Mouse (Mus musculus): ENCODE measurements around the gene Pomgnt1. TPM values are rescaled to one million over a fixed set of nuclear protein-coding genes. Genes with fewer than 3 reads are reported as not detected.
A peak's percentile ranks its signal among the peaks of the same experiment; 100 is the strongest.

The Pomgnt1 gene
- polyA plus RNA-seq, 1 experiment = 77.5 TPM

DNA sequence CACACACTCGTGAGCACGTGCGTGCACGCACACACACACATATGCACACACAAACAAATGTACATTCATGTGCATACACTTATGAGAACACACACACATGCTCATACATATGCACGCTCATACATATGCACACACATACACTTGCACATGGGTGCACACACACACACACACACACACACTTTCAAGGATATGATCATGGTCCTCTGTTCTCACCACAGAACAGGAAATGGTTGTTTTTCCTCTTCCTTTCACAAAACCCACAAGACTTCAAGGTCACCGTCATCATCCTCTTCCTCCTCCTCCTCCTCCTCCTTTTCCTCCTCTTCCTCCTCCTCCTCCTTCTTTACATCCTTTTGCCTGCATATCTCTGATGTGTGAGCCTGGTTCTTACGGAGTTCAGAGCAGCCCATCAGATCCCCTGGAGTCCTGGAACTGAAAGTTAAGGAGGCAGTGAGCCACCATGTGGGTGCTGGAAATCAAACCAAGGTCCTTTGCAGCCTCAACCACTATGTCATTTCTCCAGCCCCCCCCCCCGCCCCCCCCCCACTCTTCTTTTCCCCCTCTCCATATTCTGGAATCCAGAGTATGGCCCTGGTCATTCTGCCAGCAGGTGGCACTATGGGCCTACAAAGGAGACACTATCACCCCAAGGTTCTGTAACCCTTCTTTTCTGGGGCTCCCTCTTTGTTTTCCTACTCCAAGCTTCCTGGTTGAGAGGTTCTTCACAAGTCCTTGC lies 45.1 kb downstream of the Pomgnt1 start:
- peak in 1 of 2 experiments; percentile 91 for DNase-seq (ENCODE audit: extremely low spot score in 1 of 2, low spot score in 1 of 2)

DNA sequence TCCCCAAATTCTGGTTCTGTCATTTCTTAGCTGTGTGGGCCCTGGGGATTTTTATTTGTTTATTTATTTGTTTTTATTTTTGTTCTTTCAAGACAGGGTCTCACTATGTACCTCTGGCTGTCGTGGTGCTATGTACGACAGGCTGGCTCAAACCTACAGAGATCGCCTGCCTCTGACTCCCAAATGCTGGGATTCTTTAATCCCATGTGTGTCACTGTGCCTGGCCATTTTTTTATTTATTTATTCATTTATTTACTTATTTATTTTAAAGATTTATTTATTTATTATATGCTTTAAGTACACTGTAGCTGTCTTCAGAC lies 45.7 kb downstream of the Pomgnt1 start:
- no peak for DNase-seq (ENCODE audit: extremely low spot score in 1 of 2, low spot score in 1 of 2)

DNA sequence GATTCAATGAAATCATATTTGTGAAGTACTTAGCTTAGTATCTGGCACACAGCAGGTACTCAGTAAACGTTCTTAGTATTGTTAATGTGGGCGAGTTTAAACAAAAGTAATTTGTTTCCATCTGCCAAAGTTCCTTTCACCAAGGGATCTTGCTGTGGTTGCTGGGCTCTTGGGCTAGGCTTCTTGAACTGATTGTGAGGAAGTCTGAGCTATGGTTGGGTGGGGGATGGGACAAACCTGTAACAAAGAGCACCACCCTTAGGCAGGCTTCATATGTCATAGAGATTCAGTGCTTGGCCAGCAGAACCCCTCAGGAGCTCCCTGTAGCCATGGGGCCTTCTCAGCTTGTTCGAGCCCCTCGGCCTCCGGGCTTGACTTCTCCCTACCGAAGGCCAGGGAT lies 49.4 kb downstream of the Pomgnt1 start, which contains the start of the genes 1700042G07Rik and Gm49337:
TSS of gene 1700042G07Rik (plus strand) at position 301 of the 400 bp plus-strand sequence.
TSS of gene Gm49337 (plus strand) at position 313 of the 400 bp plus-strand sequence.
- no peak for DNase-seq (ENCODE audit: extremely low spot score in 1 of 2, low spot score in 1 of 2)

DNA sequence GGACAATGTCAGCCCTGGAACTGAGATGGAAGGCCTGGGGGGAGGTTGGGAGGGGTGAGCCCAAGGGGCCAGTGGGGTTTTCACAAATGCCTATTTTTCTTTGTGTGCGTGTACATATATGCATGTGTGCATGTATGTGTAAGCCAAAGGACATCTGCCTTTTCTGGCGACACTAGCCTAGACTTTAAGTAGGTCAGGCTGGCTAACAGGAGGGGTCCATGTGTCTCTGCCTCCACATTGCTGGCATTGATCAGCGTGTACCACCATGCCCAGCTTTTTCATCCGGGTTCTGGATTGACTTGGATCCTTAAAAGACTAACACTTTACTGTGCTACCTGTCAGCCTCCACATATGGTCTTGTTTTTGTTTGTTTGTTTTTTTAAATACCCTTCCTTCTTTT lies 50.1 kb downstream of the Pomgnt1 start:
- no peak for DNase-seq (ENCODE audit: extremely low spot score in 1 of 2, low spot score in 1 of 2)

DNA sequence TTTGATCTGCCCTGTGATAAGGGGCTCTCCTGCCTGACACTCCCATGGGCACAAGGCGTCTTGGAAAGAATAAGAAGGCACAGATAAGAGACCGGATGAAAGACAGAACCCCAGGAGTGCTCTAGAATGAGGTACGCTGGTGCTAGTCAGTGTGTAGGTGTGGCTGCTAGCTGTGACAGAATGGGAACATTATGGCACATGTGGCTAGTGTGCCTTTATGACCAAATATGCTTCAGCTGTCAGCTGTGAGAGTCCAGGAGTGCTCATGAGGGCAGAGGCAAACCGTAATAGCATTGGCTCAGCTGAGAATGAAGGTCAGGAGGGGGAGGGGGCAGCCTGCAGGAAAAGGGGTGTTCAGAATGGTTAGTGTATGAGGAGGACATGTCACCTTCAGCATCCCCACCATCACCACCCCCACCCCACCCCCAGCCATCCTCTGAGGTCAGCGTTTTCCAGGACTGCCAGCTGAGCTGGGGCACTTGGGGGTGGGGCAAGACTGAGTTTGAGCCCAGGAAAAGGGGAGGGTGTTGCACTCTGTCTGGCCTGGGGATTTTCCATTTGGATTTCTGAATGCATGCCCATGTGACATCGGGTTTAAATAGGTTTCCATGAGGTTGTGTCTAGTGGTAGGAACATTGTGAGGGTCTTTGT lies 51.0 kb downstream of the Pomgnt1 start:
- no peak for DNase-seq (ENCODE audit: extremely low spot score in 1 of 2, low spot score in 1 of 2)

DNA sequence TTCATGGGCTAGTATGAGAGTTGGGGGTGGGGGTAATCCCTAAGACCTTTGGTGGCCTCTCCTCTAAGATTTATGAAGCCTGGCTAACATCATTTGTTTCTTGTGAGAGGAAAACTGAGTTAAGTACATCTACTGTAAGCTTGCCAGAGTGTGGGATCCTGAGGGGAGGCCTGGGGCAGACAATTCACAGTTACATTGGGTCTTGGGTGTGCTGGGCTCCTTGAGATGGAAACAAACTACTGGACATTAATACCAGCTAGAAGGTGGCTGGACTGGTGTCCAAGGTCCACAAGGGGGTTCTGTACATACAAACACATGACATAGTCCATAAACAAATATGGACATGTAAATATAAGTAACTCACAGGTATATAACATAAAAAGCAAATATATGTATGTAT lies 51.5 kb downstream of the Pomgnt1 start:
- DNase-seq (ENCODE audit: extremely low spot score in 1 of 2, low spot score in 1 of 2) = no peak

DNA sequence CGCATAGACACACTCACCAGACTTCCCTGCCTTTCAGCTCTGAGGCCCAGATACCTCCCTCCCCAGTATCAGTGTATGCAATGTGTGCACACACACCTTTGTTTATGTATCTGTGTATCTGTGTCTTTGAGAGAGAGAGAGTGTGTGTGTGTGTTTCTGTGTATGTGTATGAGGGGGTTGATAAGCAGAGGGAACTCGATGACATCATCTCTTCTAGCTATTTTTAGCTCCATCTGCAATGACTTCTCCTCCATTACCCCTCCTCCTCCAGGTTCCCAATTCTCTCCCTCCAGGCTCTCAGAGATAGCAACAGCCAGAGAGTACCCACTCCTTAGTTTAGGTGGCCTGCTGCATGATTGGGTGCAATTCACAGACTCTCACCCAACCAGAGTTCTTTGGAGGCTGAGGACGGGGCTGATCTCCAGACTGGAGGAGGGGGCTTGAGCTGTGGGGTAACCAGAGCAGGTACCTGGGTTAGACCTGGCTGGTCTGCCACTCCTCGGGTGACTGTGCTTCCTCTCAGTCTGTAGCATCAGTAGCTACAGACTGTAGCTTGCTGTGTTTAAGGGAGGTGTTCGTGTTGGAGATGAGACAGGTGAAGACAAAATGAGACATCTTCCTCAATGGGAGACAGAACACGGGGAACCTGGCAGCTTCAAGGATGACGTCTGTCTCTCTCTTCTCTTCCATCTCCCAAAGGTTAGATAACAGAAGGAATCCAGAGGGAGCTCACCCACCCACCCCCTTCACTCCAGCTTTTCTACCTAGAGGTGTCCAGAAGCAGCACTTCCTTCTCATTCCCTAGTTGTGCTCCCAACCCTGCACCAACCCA lies 52.3 kb downstream of the Pomgnt1 start:
- peak; percentile 60 to 65 for DNase-seq (ENCODE audit: extremely low spot score in 1 of 2, low spot score in 1 of 2)

DNA sequence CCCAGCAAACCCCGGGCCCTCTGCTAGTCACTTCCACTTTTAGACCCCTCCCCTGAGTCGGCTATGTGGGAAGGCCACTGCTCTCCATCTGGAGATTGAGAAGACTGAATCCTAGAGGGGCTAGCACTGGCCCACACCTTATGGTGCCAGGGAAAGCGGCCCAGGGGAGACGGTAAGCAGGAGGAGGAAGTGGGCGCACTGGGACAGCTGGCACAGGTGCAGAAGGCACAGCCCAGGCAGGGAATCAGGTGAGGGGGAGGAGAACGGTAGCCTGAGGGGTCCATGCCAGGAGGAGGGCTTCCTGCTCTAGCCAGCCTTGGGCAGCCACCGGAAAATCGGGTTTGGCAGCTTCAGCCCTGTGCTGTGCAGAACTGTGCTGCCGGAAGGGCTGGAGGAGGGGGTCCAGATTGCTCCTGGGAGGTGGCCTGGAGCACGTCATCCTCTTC lies 52.9 kb downstream of the Pomgnt1 start:
- DNase-seq (ENCODE audit: extremely low spot score in 1 of 2, low spot score in 1 of 2) = peak; percentile 56 to 77

DNA sequence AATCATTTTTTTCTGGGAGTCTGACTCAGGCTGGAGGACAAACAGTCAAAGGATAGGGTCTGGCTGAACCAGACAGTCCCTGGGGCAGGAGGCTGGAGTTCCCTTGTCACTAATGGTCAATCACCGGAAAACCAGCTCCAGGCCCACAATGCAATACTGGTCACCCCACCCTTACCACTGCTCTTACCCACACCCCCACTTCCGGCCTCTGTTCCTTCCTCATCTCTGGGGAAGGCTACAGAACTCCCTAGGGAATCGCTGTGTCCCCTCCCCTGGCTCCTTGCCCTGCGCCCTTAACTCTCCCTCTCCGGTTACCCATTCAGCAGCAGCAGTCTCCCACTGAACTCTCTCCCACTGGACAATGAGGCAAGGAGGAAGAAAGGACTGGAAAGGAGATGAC lies 53.5 kb downstream of the Pomgnt1 start:
- peak in 1 of 2 experiments; percentile 26 for DNase-seq (ENCODE audit: extremely low spot score in 1 of 2, low spot score in 1 of 2)

DNA sequence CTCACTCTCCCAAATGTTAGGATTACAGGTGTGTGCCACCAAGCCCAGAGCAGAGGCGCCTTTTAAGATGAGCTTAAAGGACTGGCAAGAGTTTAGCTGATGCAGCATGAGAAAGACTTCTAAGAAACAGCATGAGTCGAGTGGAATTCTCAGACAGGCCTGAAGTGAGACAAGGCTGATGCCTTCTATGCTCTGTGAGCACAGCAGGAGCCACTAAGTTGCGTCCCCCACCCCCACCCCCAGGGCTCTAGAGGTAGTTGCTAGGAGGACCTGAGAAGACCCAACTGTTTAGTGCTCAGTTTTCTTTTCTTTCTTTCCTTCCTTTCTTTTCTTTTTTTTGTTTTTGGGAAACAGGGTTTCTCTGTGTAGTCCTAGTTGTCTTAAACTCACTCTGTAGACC lies 58.4 kb downstream of the Pomgnt1 start:
- no peak for DNase-seq (ENCODE audit: extremely low spot score in 1 of 2, low spot score in 1 of 2)

DNA sequence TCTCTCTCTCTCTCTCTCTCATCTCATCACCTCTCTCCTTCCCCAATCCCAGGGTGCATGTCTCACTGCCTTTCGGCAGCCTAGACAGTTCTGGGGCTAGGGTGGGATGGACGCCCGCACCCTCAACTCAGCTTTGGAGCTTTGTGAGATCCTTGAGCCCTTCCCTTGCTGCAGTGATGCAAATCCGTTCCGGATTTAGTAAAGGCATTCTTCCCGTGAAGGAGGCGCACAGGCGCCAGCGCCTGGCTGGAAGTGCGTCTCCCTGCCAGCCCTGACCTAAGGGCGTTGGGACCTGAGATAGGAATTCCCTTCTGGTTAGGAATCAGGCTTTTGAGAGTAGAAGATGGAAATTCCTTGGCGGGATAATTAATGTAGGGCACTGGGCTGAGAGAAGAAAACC lies 59.1 kb downstream of the Pomgnt1 start:
- DNase-seq (ENCODE audit: extremely low spot score in 1 of 2, low spot score in 1 of 2) = peak in 1 of 2 experiments; percentile 46

DNA sequence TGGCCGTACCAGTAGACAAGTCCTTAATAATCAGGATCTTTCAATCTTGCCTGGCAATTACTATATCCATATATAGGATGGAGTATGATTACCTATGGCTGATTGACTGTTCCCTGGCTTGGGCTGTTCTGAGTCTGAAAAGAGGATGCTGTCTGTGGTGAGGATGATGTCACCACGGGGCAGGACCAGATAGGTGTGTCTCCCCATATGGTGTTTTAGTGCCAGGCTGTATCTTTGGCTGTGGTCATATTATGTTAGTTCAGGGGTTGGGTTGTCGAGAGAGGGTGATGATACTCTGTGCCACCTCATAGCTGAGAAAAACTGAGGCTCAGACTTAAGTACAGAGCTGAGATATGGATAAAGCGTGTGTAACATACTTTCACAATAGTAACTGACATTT lies 61.4 kb downstream of the Pomgnt1 start:
- no peak for DNase-seq (ENCODE audit: extremely low spot score in 1 of 2, low spot score in 1 of 2)

DNA sequence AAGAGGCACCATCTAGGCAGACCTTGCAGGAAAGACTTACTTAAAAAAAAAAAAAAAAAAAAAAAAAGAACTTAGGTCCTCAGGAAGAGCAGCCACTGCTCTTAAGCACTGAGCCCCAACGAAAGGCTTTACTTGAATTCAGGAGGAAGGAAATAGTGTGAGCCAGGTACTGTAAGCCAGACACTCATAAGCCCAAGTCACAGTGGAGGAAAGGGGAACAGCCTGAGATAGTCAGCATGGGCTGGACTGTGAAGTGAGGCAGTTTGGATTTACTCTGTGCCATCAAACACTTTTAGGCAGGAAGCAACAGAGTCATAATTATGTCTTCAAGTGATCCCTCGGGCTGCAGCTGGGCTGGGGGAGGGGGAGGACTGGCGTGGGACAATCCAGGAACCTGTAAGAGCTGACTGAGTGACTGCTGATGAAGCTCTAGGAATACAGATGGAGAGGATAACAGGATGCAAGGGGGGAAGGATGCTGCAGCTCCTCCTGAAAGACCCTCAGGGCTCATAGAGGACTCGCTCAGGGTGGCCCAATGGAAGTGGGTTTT lies 68.7 kb downstream of the Pomgnt1 start:
- DNase-seq (ENCODE audit: extremely low spot score in 1 of 2, low spot score in 1 of 2) = no peak

DNA sequence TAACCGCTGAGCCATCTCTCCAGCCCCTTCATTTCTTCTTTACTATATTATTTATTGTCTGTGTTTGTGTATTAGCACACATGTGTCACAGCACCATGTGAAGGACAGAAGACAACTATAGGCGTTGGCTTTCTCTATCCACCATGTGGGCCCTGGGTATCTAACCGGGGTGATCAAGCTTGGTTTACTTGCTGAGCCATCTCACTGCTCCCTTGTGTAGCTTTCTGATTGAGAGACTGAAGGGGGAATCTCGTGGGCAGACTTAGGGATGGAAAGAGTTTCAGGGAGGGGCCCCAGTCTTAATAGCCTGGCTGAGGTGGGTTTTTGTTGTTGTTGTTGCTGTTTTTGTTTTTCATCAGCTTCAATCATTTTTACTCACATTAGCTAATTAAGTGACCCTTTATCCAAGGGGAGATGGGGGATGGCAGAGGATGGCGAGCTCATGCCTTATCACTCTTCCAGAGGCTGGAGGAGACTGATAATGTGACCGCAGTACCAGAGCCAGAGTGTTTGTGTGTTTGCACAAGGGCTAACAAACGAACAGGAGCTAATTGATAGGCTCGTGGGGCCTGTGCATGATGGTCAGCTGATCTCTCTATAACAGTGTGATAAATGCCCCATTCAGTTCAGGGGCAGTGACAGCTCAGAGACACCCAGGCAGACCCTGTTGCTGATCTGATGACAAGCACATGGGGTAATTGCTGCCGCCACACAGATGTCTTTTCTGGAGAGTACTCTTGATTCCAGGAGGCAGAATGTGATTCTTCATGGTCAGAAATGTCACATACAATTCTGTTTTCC lies 70.1 kb downstream of the Pomgnt1 start:
- DNase-seq (ENCODE audit: extremely low spot score in 1 of 2, low spot score in 1 of 2) = no peak

DNA sequence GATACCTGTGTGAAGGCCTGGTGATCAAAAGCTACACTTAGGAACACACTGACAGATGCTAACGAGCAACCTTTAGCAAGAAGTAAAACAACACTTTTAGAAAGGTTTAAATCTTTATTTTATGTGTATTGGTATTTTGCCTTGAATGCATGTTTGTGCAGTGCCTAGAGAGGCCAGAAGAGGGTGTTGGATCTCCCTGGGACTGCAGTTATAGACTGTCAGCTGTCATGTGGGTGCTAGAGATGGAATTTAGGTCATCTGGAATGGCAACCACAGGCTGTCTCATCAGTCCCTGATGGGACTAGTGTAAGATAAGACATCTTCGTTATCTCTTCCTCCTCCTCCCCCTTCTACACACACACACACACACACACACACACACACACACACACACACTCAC lies 74.8 kb downstream of the Pomgnt1 start:
- no peak for DNase-seq (ENCODE audit: extremely low spot score in 1 of 2, low spot score in 1 of 2)

DNA sequence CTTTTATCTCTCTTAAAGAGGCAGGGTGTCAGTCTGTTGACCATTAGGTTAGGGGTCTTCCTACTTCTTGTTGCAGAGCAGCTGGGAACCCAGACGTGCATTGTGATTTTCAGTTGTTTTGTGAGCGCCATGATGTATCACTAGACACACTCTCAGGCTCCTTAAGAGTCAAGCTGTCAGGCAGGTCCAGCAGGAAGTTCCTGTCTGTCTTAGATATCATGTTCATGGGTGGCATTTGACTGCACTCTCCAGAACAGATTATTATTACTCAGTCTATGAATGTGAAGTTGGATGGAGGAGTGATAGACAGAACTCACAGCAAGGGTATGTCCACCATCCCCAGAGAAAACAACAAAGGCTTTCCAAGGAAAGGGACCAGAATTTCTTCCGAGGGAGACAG lies 80.8 kb downstream of the Pomgnt1 start:
- DNase-seq (ENCODE audit: extremely low spot score in 1 of 2, low spot score in 1 of 2) = no peak

DNA sequence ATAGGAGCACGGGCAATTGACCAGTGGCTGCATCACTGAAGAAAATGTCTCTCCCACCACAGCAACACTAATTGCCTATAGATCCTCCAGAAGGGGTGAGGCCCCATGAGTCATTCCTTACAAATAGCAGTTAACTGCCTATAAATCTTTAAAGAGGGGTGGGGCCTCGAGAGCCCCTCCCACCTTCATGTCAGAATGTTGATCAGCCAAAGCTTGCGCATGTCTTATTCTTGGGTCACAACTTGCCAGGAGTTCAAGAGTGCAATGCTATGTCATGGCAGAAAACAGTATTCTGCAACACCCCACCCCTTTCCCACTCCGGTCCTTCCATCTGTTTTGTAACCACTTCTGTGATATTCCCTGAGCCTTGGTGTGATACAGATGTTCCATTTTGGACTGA lies 82.9 kb downstream of the Pomgnt1 start:
- no peak for DNase-seq (ENCODE audit: extremely low spot score in 1 of 2, low spot score in 1 of 2)

DNA sequence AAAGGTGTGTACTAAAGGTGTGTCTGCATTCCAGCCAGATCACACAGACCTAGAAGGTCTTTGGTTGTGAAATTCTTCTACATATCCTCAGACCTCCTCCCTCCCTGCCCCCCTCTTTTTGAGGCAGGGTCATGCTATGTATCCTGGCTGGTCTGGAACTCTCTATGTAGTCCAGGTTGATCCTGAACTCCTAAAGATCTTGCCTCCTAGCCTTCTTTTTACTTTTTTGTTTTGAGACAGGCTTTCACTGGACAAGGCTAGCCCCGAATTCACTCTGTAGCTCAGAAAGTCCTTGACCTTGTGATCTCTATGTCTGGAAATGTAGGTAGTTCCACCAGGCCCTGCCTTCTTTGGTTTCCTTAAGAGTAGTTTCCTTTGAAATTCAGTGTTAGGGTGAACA lies 85.3 kb downstream of the Pomgnt1 start:
- DNase-seq (ENCODE audit: extremely low spot score in 1 of 2, low spot score in 1 of 2) = no peak

All from frontal cortex, adult 2 months (tissue).